Mouse (Mus musculus) mature B cell (primary cell): Measurements from ENCODE around the gene Paox.

Source experiments
- in situ Hi-C: fragments of 300-500 bp; cut with MboI; formaldehyde crosslinking; loops from 2 replicates; pipeline ENCODE4 v1.14.3; 2019

The Paox gene

GRCm38 (mm10) chr7:140115583-140116328 is at the start of gene Paox:
Gene Paox (plus strand): TSS chr7:140115799.
- in situ Hi-C loops = no loop called here

GRCm38 (mm10) chr7:140067397-140067796 is 48.2 kb upstream of the Paox start:
- in situ Hi-C loops = no loop called here

GRCm38 (mm10) chr7:140070042-140070711 is 45.4 kb upstream of the Paox start:
- in situ Hi-C loops = no loop called here

GRCm38 (mm10) chr7:140077698-140078097 is 37.9 kb upstream of the Paox start:
- in situ Hi-C loops = no loop called here

- in situ Hi-C loops = no loop called here
Observed at GRCm38 (mm10) chr7:140078711-140079110, 36.9 kb upstream of the Paox start.

GRCm38 (mm10) chr7:140080503-140081156 is 35.0 kb upstream of the Paox start:
- in situ Hi-C loops = no loop called here

- in situ Hi-C loops = no loop called here
Observed at GRCm38 (mm10) chr7:140081408-140082241, 34.0 kb upstream of the Paox start.

GRCm38 (mm10) chr7:140082242-140082678 is 33.3 kb upstream of the Paox start, which contains the start of gene Caly:
Gene Caly (minus strand): TSS chr7:140082548.
- in situ Hi-C loops = no loop called here

- in situ Hi-C loops = no loop called here
Observed at GRCm38 (mm10) chr7:140090601-140091000, 25.0 kb upstream of the Paox start.

GRCm38 (mm10) chr7:140092924-140093528 is 22.6 kb upstream of the Paox start, which contains the start of gene Prap1:
Gene Prap1 (plus strand): TSS chr7:140093395.
- in situ Hi-C loops = no loop called here

GRCm38 (mm10) chr7:140094954-140095353 is 20.6 kb upstream of the Paox start:
- in situ Hi-C loops = no loop called here

GRCm38 (mm10) chr7:140095556-140095955 is 20.0 kb upstream of the Paox start:
- in situ Hi-C loops = no loop called here

GRCm38 (mm10) chr7:140096055-140096454 is 19.5 kb upstream of the Paox start:
- in situ Hi-C loops = no loop called here

GRCm38 (mm10) chr7:140098466-140098865 is 17.1 kb upstream of the Paox start:
- in situ Hi-C loops = no loop called here

GRCm38 (mm10) chr7:140101498-140101897 is 14.1 kb upstream of the Paox start:
- in situ Hi-C loops = no loop called here

- in situ Hi-C loops = no loop called here
Observed at GRCm38 (mm10) chr7:140101993-140102860, 13.4 kb upstream of the Paox start, which contains the start of gene Fuom. Gene Fuom (minus strand): TSS chr7:140102441.

GRCm38 (mm10) chr7:140104009-140104408 is 11.6 kb upstream of the Paox start:
- in situ Hi-C loops = no loop called here

- in situ Hi-C loops = no loop called here
Observed at GRCm38 (mm10) chr7:140111943-140112342, 3.7 kb upstream of the Paox start.

- in situ Hi-C loops = no loop called here
Observed at GRCm38 (mm10) chr7:140116329-140117054, 893 bp downstream of the Paox start, which contains the start of gene Echs1. Gene Echs1 (minus strand): TSS chr7:140116476.
